Mouse (Mus musculus): ENCODE measurements around the gene Tpra1.

Gene Tpra1

DNA sequence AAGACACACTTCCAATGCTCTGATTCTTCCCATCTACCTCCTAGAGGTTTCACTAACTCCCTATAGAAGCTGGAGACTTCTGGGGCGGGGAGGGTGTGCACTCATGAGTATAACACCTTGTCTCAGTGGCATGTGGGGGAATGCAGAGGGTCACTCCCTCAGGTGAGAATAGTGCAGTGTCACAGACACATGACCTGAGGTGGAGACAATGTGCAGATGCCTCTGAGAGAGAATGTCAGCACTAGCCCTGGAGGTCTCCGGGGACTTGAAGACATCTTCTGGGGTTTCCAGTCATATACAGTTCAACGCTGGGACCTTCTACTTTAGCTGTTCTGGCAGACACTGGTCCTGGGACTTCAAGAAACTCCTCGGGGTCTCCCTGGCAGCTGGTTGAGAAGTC is 55.3 kb downstream of the Tpra1 start:
- DNase-seq (ENCODE audit: low read depth, low spot score): no peak

DNA sequence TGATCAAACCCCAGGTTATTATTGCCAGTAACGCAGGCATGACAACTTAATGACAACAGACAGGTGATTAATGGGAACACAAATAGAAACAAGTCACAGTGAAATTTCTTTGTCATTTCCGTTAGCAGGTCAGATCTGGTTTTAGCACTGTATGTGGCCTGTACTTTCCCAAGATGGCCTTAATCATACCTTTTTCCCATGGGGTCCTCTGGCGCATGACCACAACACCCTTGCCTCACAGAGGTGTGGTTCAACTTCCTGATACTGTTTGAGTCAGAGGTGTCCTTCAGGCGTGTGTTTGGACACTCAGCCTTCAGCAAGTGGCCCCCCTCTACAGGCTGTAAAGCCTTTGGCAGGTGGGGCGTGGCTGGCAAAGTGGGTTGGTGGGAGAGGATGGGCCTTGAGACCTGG is 55.8 kb downstream of the Tpra1 start:
- DNase-seq (ENCODE audit: low read depth, low spot score): no peak

DNA sequence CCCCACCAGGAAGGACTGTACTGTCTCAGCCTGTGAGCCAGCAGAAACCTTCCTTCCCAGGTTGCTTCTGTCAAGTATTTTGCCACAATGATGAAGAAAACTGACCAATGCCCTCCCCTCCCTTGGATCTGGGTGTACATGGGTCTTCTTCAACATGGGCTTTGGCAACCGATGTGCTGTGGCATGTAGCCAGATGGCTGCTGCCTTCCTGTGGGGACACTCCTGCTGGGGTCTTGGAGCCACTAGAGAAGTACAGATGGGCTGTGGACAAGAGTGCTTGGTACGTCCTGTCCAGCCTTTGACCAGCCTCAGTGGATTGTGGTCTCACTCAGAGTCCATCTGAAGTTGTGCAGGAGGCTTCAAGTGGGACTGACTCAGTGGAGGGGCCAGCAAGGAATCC is 56.3 kb downstream of the Tpra1 start:
- DNase-seq (ENCODE audit: low read depth, low spot score): no peak

DNA sequence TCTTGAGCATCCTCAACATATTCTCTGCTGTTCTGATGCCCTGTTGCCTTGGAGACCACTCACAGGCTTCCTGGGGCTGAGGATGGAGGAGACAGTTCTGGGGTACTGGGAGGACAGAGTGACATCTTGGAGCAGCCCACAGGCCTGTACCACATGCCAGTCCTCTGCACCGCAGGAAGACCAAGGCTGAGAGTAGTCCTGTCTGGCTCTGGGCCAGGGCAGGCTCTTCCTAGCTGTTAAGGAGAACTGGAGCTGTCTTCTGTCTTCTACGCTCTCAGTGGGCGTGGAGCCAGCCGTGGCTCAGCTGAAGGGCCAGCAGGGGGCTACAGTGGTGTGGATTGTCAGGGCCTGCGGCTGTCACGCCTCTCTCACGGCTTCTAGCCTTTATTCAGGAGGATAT is 57.8 kb downstream of the Tpra1 start:
- peak; percentile 72 for DNase-seq (ENCODE audit: low read depth, low spot score)

DNA sequence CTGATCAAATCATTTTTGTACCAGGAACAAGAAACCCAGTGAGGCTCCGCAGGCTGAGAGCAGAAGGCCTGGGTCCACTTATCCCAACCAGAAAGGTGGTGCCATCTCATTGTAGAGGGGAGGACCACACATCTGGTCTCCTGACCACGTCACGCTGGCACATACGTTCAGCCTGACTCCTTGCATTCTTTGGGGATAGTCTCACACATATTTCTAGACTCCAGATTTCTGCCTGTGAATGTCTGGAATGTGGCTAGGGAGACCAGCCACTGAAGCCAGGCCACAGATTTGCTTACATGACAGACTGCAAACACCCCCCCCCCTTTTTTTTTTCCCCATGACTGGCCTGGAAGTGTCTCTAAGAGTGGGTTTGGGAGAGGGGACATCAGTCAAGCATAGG is 58.9 kb downstream of the Tpra1 start:
- DNase-seq (ENCODE audit: low read depth, low spot score): no peak

All from ZHBTc4 (cell line).